Mouse (Mus musculus) embryonic fibroblast, embryonic 13.5 days (primary cell): Measurements from ENCODE around the gene Trim33.

Experiments used
- CTCF ChIP-seq: IDR thresholded peaks from 2 replicates; pipeline ENCODE4 v1.5.1; 2011; ENCODE audit warnings: mild to moderate bottlenecking, control low read depth, low read length, moderate library complexity, borderline replicate concordance; ENCODE audit not compliant: insufficient read depth
- POLR2A ChIP-seq: IDR thresholded peaks from 2 replicates; pipeline ENCODE4 v1.6.1; 2011; ENCODE audit warnings: low read depth, mild to moderate bottlenecking, control low read depth, low read length, moderate library complexity

DNA sequence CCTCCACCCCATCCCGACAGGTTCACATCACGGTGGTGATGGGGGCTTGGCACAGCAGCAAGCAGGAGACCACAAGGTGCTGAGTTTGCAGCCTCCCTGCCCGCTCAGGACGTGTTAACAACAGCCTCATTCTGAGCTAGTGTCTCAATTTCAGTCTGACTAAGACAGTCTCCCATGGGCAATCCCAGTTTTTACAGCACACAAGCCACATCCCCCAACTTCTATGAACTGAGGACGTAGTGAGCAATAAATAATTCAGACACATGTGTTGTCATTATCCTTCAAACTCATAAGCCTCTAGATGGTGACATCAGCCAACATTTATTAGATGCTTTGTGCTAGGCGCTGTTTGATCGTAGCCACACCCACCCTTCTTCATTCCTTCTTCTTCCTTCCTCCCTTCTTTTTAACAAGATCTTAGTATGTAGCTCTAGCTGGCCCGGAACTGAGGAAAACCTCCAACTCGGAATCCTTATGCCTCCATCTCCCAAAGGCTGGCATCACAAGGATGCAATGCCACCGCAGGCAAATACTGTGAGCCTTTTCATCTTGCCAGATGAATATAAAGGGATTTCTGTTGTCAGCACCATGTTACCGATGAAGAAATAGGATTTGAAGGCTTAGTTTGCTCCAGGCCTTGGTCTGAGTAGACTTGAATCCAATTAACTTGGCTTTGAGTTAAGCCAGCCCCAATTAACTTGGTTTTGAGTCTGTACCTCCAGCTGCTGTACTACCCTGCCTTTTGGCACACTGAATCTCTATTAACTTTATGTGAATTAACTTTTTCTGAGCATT lies 88.3 kb downstream of the Trim33 start:
- TF ChIP-seq CTCF: no peak
- no peak for TF ChIP-seq POLR2A
